Mouse (Mus musculus) liver, embryonic 14.5 days (tissue): ENCODE data around the gene Rin2. TPM values are rescaled to one million over a fixed set of nuclear protein-coding genes. Genes with fewer than 3 reads are reported as not detected.

ENCODE experiments used
- ATAC-seq: fragments of 200-750 bp; cut with Nextera tagmentation; 2 replicates; pipeline ENCODE4 v1.8.0; 2017; ENCODE audit warnings: moderate number of reproducible peaks, mild to moderate bottlenecking, moderate library complexity; ENCODE audit not compliant: insufficient read depth
- DNase-seq, 3 experiments: peaks; one replicate each; pipeline ENCODE4 v3.0.0-alpha.2; 2012 to 2013; ENCODE audit warnings: low read depth in 3 of 3, low spot score in 3 of 3
- H3K27ac ChIP-seq: fragments of 300-500 bp; sonication (generic); 2 replicates; pipeline ENCODE4 v1.5.1; 2014; ENCODE audit warnings: moderate library complexity, mild to moderate bottlenecking, control low read depth, inconsistent platforms
- H3K27me3 ChIP-seq: fragments of 300-500 bp; sonication (generic); 2 replicates; pipeline ENCODE4 v1.6.1; 2014; ENCODE audit warnings: mild to moderate bottlenecking, low read length, moderate library complexity; ENCODE audit not compliant: control insufficient read depth, insufficient read depth
- H3K36me3 ChIP-seq: fragments of 300-500 bp; sonication (generic); replicated peaks from 2 replicates; pipeline ENCODE4 v1.6.1; 2014; ENCODE audit warnings: low read depth; ENCODE audit not compliant: control insufficient read depth, insufficient read depth
- H3K4me1 ChIP-seq, 2 experiments: fragments of 200-500 bp in 1 of 2; fragments of 300-500 bp in 1 of 2; sonication (generic) in 1 of 2; replicated peaks; 2 replicates each; pipeline ENCODE4 v1.6.1; 2012 to 2014; ENCODE audit warnings: antibody characterized with exemption in 1 of 2, inconsistent platforms in 1 of 2, low read length in 1 of 2; ENCODE audit not compliant: control insufficient read depth in 2 of 2, insufficient read depth in 2 of 2
- H3K4me2 ChIP-seq: fragments of 300-500 bp; sonication (generic); 2 replicates; pipeline ENCODE4 v1.6.1; 2014; ENCODE audit warnings: low read depth, mild to moderate bottlenecking, control low read depth, moderate library complexity
- H3K4me3 ChIP-seq, 2 experiments: fragments of 200-500 bp in 1 of 2; fragments of 300-500 bp in 1 of 2; sonication (generic) in 1 of 2; 2 replicates each; pipeline ENCODE4 v1.5.1; 2012 to 2014; ENCODE audit warnings: low read depth in 2 of 2, low read length in 2 of 2, mild to moderate bottlenecking in 2 of 2, control low read depth in 1 of 2, inconsistent platforms in 1 of 2, moderate library complexity in 1 of 2; ENCODE audit not compliant: insufficient read depth in 1 of 2
- H3K9ac ChIP-seq: fragments of 300-500 bp; sonication (generic); replicated peaks from 2 replicates; pipeline ENCODE4 v1.6.1; 2014; ENCODE audit warnings: mild to moderate bottlenecking, control low read depth, moderate library complexity
- H3K9me3 ChIP-seq: fragments of 300-500 bp; sonication (generic); 2 replicates; pipeline ENCODE4 v1.6.1; 2016; ENCODE audit warnings: low read length, mixed read lengths; ENCODE audit not compliant: control insufficient read depth
- CTCF ChIP-seq: IDR thresholded peaks from 2 replicates; pipeline ENCODE4 v1.5.1; 2016; ENCODE audit warnings: antibody characterized with exemption, low read depth, control low read depth
- EP300 ChIP-seq: IDR thresholded peaks from 2 replicates; pipeline ENCODE4 v1.6.1; 2016; ENCODE audit warnings: antibody characterized with exemption, low read depth
- WGBS: fragments of 180-500 bp; shearing (Covaris S2); extraction: QIAGEN DNeasy Blood & Tissue Kit; methylation state at CpG from one replicate; pipeline ENCODE4 v1.1.7; 2014; ENCODE audit not compliant: insufficient replicate concordance; 5-methylcytosine and 5-hydroxymethylcytosine counted together
- polyA plus RNA-seq, 2 experiments: library from polyadenylated mRNA; depleted of rRNA in 1 of 2; stranded (reverse) in 1 of 2; unstranded in 1 of 2; fragments of >200 nt; fragmentation: Nextera tagmentation in 1 of 2; extraction: Ambion mirVana in 1 of 2; gene quantifications; 2 replicates each; pipeline versions ENCODE4 v1.2.1 to v1.2.3; 2012 to 2014

The Rin2 gene
- polyA plus RNA-seq, 2 experiments = 1.1 to 1.7 TPM

DNA sequence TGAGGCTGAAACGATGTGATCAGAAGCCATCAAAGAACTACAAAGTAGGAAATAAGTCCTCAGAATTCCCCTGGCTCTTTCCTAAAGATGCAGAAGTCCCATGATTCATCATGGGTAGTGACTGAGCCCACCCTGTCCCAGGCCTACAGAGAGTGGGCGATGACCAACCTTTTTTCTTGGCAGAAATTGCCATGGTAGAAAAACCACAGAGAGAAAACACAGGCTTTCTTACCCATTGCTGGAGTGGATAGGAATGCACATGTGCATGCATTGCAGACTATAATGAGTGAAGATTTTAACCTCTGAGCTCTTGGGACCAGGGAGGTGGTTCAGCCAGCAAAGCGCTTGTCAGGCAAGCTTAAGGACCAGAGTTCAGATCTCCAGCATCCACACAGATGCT, 202.2 kb downstream of the Rin2 start:
- Histone ChIP-seq H3K4me1 (no peaks in the 10 kb centered on the region), H3K9me3 (no peaks in the 10 kb centered on the region), H3K4me2 (no peak overlapping the region), H3K27ac (no peak overlapping the region), H3K36me3 (no peaks in the 10 kb centered on the region), H3K27me3 (no peaks in the 10 kb centered on the region), H3K4me3 (no peak overlapping the region), H3K9ac (no peak overlapping the region)
- no peak for ATAC-seq
- 60% methylated on average over 3 of the region's 3 CpGs for WGBS
- DNase-seq = no peak
- no peak for TF ChIP-seq EP300
- no peak for TF ChIP-seq CTCF

- TF ChIP-seq CTCF (no peak), EP300 (no peak)
- no peak for ATAC-seq
- Histone ChIP-seq H3K4me1 (peaks cover 0 to 3% of the 10 kb centered on the region in 2 experiments; a peak in 1 of 4 replicates), H3K4me2 (no peak overlapping the region), H3K9ac (no peak overlapping the region), H3K27ac (no peak overlapping the region), H3K27me3 (no peaks in the 10 kb centered on the region), H3K36me3 (no peaks in the 10 kb centered on the region), H3K4me3 (no peak overlapping the region), H3K9me3 (no peaks in the 10 kb centered on the region)
- no peak for DNase-seq
- WGBS = 36% methylated on average over 11 of the region's 11 CpGs
Observed at GRCm38 (mm10) chr2:145880887-145881747, 206.1 kb downstream of the Rin2 start.

GRCm38 (mm10) chr2:145881932-145882331, 206.9 kb downstream of the Rin2 start:
- Histone ChIP-seq H3K4me3 (no peak overlapping the region), H3K9ac (no peak overlapping the region), H3K4me2 (no peak overlapping the region), H3K4me1 (peaks cover 0 to 3% of the 10 kb centered on the region in 2 experiments; a peak in 1 of 4 replicates), H3K27ac (no peak overlapping the region), H3K36me3 (no peaks in the 10 kb centered on the region), H3K9me3 (no peaks in the 10 kb centered on the region), H3K27me3 (no peaks in the 10 kb centered on the region)
- no peak for TF ChIP-seq EP300
- no peak for TF ChIP-seq CTCF
- 69% methylated on average over 5 of the region's 5 CpGs for WGBS
- ATAC-seq = no peak
- DNase-seq = no peak

DNA sequence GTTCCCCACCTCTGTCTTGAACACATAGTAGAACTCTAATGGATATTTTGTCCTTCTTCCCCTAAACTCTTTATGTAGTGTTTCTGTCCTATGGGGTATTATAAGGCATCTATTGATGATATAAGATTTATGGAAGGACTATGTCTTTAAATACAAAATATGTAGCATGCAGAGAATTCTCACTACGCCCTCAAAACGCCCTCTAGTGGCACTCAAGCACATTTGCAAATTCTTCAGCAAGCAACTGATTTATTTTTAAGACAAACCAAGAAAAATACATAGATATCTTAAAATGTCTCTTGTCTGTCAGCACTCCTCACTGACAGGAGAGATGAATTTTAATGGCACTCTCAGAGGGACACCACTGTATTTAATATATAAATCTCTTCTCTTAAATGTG, 207.4 kb downstream of the Rin2 start:
- DNase-seq = no peak
- peaks cover 0 to 3% of the 10 kb centered on the region in 2 experiments; a peak in 1 of 4 replicates for H3K4me1 ChIP-seq
- H3K36me3 ChIP-seq = no peaks in the 10 kb centered on the region

GRCm38 (mm10) chr2:145884036-145884912, 209.3 kb downstream of the Rin2 start:
- DNase-seq (no peak), ATAC-seq (no peak)

More for the DNA sequence above, 207.4 kb downstream of the Rin2 start:
- Histone ChIP-seq H3K27ac (no peak overlapping the region), H3K4me3 (no peak overlapping the region), H3K9ac (no peak overlapping the region), H3K9me3 (no peaks in the 10 kb centered on the region), H3K4me2 (no peak overlapping the region), H3K27me3 (no peaks in the 10 kb centered on the region)
- ATAC-seq = no peak
- WGBS = 11% methylated on average over 2 of the region's 2 CpGs
- TF ChIP-seq EP300 (no peak), CTCF (peak; percentile 34; the same call in 1 of the 2 replicates)

More at GRCm38 (mm10) chr2:145884036-145884912, 209.3 kb downstream of the Rin2 start:
- Histone ChIP-seq H3K9me3 (no peaks in the 10 kb centered on the region), H3K36me3 (no peaks in the 10 kb centered on the region), H3K27ac (no peak overlapping the region), H3K4me1 (peaks cover 0 to 6% of the 10 kb centered on the region in 2 experiments; a peak in 2 of 4 replicates), H3K4me3 (no peak overlapping the region), H3K27me3 (no peaks in the 10 kb centered on the region), H3K9ac (no peak overlapping the region), H3K4me2 (no peak overlapping the region)
- TF ChIP-seq EP300 (no peak), CTCF (no peak)
- 21% methylated on average over 17 of the region's 17 CpGs for WGBS
